Mouse (Mus musculus): ENCODE data around the gene Sox2.

DNA sequence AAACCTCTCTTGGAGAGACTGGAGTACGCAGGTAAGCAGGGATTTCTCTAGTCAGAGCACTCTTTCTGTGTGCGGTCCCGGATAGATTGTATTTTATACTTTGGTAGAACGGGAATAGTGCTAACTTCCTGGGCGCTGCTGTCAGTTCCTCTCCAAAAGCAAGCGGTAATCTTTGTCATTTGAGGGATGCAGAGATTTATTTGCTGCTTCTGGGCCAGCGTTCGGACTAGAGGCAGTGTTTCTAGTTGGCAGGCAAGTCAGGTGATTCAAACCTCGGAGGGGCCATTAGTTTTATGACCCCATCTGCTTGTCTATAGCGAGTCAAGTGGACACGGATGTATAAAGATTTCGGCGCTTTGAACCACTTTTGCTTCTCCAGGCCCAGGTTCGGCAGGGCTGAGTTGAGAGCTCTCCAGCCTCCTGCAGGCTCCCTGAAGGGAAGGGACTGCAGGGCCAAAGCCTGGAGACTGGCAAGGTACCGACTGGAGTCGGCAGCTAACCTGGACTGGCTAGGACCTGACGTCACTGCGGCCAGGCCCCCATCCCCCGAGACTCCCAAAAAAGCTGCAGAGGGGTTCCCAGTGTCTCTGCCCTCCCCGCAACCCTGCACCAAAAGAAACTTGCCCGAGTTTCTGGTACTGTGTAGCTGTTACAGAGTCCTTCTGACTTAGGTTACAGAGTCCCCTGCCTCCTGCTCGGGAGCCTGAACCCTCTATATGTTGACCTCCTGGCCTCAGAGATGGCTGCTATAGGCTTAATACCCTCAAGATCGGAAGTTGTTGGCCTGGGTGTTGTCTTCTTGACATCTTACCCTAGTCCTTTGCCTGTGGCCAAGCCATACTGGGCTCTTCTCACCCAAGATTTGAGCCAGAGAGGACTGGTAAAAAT lies 6.9 kb downstream of the Sox2 start:
- TF ChIP-seq CTCF (conservative IDR thresholded peaks at IDR 0.05; ENCODE audit: insufficient read depth, insufficient read length, low read depth, low read length) (no peak), POLR2A (IDR thresholded peaks at IDR 0.05; ENCODE audit: low read depth, low read length) (no peak)

Data from kidney, adult 2 months (tissue).